Mouse (Mus musculus): ENCODE data around the gene Ms4a7. TPM values are rescaled to one million over a fixed set of nuclear protein-coding genes. Genes with fewer than 3 reads are reported as not detected.

The Ms4a7 gene
- 1.4 and 1.7 TPM in 2 replicates for polyA plus RNA-seq (2015; fragmentation: Nextera tagmentation; extraction: Ambion mirVana)

- WGBS (ENCODE audit: insufficient replicate concordance): 33% methylated on average over 6 of the region's 6 CpGs
- no peak for ATAC-seq (ENCODE audit: insufficient read depth)
- H3K27me3 ChIP-seq: no peaks in the 10 kb centered on the region
These were observed at the start of gene Ms4a7 for GRCm38 (mm10) chr19:11335932-11336331. Ms4a7 (minus strand) TSS chr19:11336146.

GRCm38 (mm10) chr19:11376399-11376798 lies 40.5 kb upstream of the Ms4a7 start:
- H3K36me3 ChIP-seq (replicated peaks): no peaks in the 10 kb centered on the region
- 41% methylated on average over 2 of the region's 2 CpGs for WGBS (ENCODE audit: insufficient replicate concordance)
- ATAC-seq (ENCODE audit: insufficient read depth): no peak
- no peaks in the 10 kb centered on the region for H3K9me3 ChIP-seq (replicated peaks)
- no peaks in the 10 kb centered on the region for H3K27me3 ChIP-seq
- no peaks in the 10 kb centered on the region for H3K4me1 ChIP-seq (replicated peaks)
- H3K4me3 ChIP-seq (replicated peaks): no peak overlapping the region
- H3K4me2 ChIP-seq: no peak overlapping the region
- H3K9ac ChIP-seq: no peak overlapping the region
- no peak overlapping the region for H3K27ac ChIP-seq (replicated peaks)

More at GRCm38 (mm10) chr19:11335932-11336331, at the start of gene Ms4a7:
- no peaks in the 10 kb centered on the region for H3K36me3 ChIP-seq (replicated peaks)
- H3K27ac ChIP-seq (replicated peaks): no peak within 1 kb of the TSS
- H3K4me2 ChIP-seq: no peak within 1 kb of the TSS
- H3K4me3 ChIP-seq (replicated peaks): no peak within 1 kb of the TSS
- no peaks in the 10 kb centered on the region for H3K4me1 ChIP-seq (replicated peaks)
- H3K9ac ChIP-seq: no peak within 1 kb of the TSS
- no peaks in the 10 kb centered on the region for H3K9me3 ChIP-seq (replicated peaks)

GRCm38 (mm10) chr19:11375273-11375672 lies 39.3 kb upstream of the Ms4a7 start, which contains the start of gene Ms4a4a:
Ms4a4a (plus strand) TSS chr19:11375523.
- Histone ChIP-seq H3K4me2 (no peak within 1 kb of the TSS), H3K4me1 (replicated peaks) (no peaks in the 10 kb centered on the region), H3K9ac (no peak within 1 kb of the TSS), H3K36me3 (replicated peaks) (no peaks in the 10 kb centered on the region), H3K27ac (replicated peaks) (no peak within 1 kb of the TSS), H3K9me3 (replicated peaks) (no peaks in the 10 kb centered on the region), H3K27me3 (no peaks in the 10 kb centered on the region), H3K4me3 (replicated peaks) (no peak within 1 kb of the TSS)
- 65% methylated on average over 2 of the region's 2 CpGs for WGBS (ENCODE audit: insufficient replicate concordance)
- ATAC-seq (ENCODE audit: insufficient read depth): no peak

GRCm38 (mm10) chr19:11371181-11371580 lies 35.2 kb upstream of the Ms4a7 start:
- H3K36me3 ChIP-seq (replicated peaks): no peaks in the 10 kb centered on the region

GRCm38 (mm10) chr19:11368310-11368709 lies 32.4 kb upstream of the Ms4a7 start:
- ATAC-seq (ENCODE audit: insufficient read depth): no peak
- WGBS (ENCODE audit: insufficient replicate concordance): 38% methylated on average over 3 of the region's 3 CpGs
- Histone ChIP-seq H3K27ac (replicated peaks) (no peak overlapping the region), H3K27me3 (no peaks in the 10 kb centered on the region), H3K4me2 (no peak overlapping the region), H3K36me3 (replicated peaks) (no peaks in the 10 kb centered on the region), H3K9me3 (replicated peaks) (no peaks in the 10 kb centered on the region), H3K4me1 (replicated peaks) (no peaks in the 10 kb centered on the region), H3K9ac (no peak overlapping the region), H3K4me3 (replicated peaks) (no peak overlapping the region)

More at GRCm38 (mm10) chr19:11371181-11371580, 35.2 kb upstream of the Ms4a7 start:
- Histone ChIP-seq H3K27ac (replicated peaks) (no peak overlapping the region), H3K27me3 (no peaks in the 10 kb centered on the region), H3K9me3 (replicated peaks) (no peaks in the 10 kb centered on the region), H3K9ac (no peak overlapping the region), H3K4me1 (replicated peaks) (no peaks in the 10 kb centered on the region), H3K4me2 (no peak overlapping the region), H3K4me3 (replicated peaks) (no peak overlapping the region)
- no peak for ATAC-seq (ENCODE audit: insufficient read depth)

- no peak overlapping the region for H3K4me3 ChIP-seq (replicated peaks)
- H3K4me2 ChIP-seq: no peak overlapping the region
- no peaks in the 10 kb centered on the region for H3K27me3 ChIP-seq
- H3K27ac ChIP-seq (replicated peaks): no peak overlapping the region
- H3K9me3 ChIP-seq (replicated peaks): no peaks in the 10 kb centered on the region
- no peak for ATAC-seq (ENCODE audit: insufficient read depth)
- H3K36me3 ChIP-seq (replicated peaks): no peaks in the 10 kb centered on the region
- H3K4me1 ChIP-seq (replicated peaks): no peaks in the 10 kb centered on the region
- H3K9ac ChIP-seq: no peak overlapping the region
These were observed 26.1 kb upstream of the Ms4a7 start for GRCm38 (mm10) chr19:11362002-11362401.

- Histone ChIP-seq H3K9me3 (replicated peaks) (no peaks in the 10 kb centered on the region), H3K27ac (replicated peaks) (no peak overlapping the region), H3K9ac (no peak overlapping the region), H3K4me2 (no peak overlapping the region), H3K4me3 (replicated peaks) (no peak overlapping the region), H3K4me1 (replicated peaks) (no peaks in the 10 kb centered on the region), H3K27me3 (no peaks in the 10 kb centered on the region), H3K36me3 (replicated peaks) (no peaks in the 10 kb centered on the region)
- no peak for ATAC-seq (ENCODE audit: insufficient read depth)
- WGBS (ENCODE audit: insufficient replicate concordance): 42% methylated on average over 3 of the region's 3 CpGs
These were observed 24.2 kb upstream of the Ms4a7 start for GRCm38 (mm10) chr19:11360106-11360505.

- H3K4me1 ChIP-seq (replicated peaks): no peaks in the 10 kb centered on the region
- H3K4me3 ChIP-seq (replicated peaks): no peak overlapping the region
- no peak overlapping the region for H3K27ac ChIP-seq (replicated peaks)
- H3K27me3 ChIP-seq: no peaks in the 10 kb centered on the region
- no peaks in the 10 kb centered on the region for H3K36me3 ChIP-seq (replicated peaks)
- no peak for ATAC-seq (ENCODE audit: insufficient read depth)
- H3K9me3 ChIP-seq (replicated peaks): no peaks in the 10 kb centered on the region
- no peak overlapping the region for H3K4me2 ChIP-seq
- 31% methylated on average over 7 of the region's 7 CpGs for WGBS (ENCODE audit: insufficient replicate concordance)
- no peak overlapping the region for H3K9ac ChIP-seq
These were observed 19.8 kb upstream of the Ms4a7 start for GRCm38 (mm10) chr19:11355730-11356129.

- Histone ChIP-seq H3K27me3 (no peaks in the 10 kb centered on the region), H3K36me3 (replicated peaks) (no peaks in the 10 kb centered on the region), H3K27ac (replicated peaks) (no peak overlapping the region), H3K4me3 (replicated peaks) (no peak overlapping the region), H3K4me1 (replicated peaks) (no peaks in the 10 kb centered on the region), H3K9me3 (replicated peaks) (no peaks in the 10 kb centered on the region), H3K9ac (no peak overlapping the region), H3K4me2 (no peak overlapping the region)
- no peak for ATAC-seq (ENCODE audit: insufficient read depth)
- WGBS (ENCODE audit: insufficient replicate concordance): 24% methylated on average over 3 of the region's 3 CpGs
These were observed 15.9 kb upstream of the Ms4a7 start for GRCm38 (mm10) chr19:11351878-11352277.

- no peaks in the 10 kb centered on the region for H3K36me3 ChIP-seq (replicated peaks)
- no peak for ATAC-seq (ENCODE audit: insufficient read depth)
- no peak overlapping the region for H3K9ac ChIP-seq
- no peak overlapping the region for H3K4me2 ChIP-seq
- no peaks in the 10 kb centered on the region for H3K9me3 ChIP-seq (replicated peaks)
- WGBS (ENCODE audit: insufficient replicate concordance): 41% methylated on average over 7 of the region's 7 CpGs
- H3K27me3 ChIP-seq: no peaks in the 10 kb centered on the region
- H3K4me3 ChIP-seq (replicated peaks): no peak overlapping the region
- no peak overlapping the region for H3K27ac ChIP-seq (replicated peaks)
- H3K4me1 ChIP-seq (replicated peaks): no peaks in the 10 kb centered on the region
These were observed 13.9 kb upstream of the Ms4a7 start for GRCm38 (mm10) chr19:11349698-11350481.

GRCm38 (mm10) chr19:11343992-11344391 lies 8.0 kb upstream of the Ms4a7 start:
- H3K27me3 ChIP-seq: no peaks in the 10 kb centered on the region
- no peak overlapping the region for H3K27ac ChIP-seq (replicated peaks)
- no peaks in the 10 kb centered on the region for H3K36me3 ChIP-seq (replicated peaks)
- no peak overlapping the region for H3K4me3 ChIP-seq (replicated peaks)
- no peaks in the 10 kb centered on the region for H3K9me3 ChIP-seq (replicated peaks)
- ATAC-seq (ENCODE audit: insufficient read depth): no peak
- H3K4me1 ChIP-seq (replicated peaks): no peaks in the 10 kb centered on the region
- H3K4me2 ChIP-seq: no peak overlapping the region
- no peak overlapping the region for H3K9ac ChIP-seq

- Histone ChIP-seq H3K4me1 (replicated peaks) (no peaks in the 10 kb centered on the region), H3K9me3 (replicated peaks) (no peaks in the 10 kb centered on the region), H3K36me3 (replicated peaks) (no peaks in the 10 kb centered on the region), H3K27ac (replicated peaks) (no peak overlapping the region), H3K4me2 (no peak overlapping the region), H3K27me3 (no peaks in the 10 kb centered on the region), H3K9ac (no peak overlapping the region), H3K4me3 (replicated peaks) (no peak overlapping the region)
- no peak for ATAC-seq (ENCODE audit: insufficient read depth)
These were observed 7.2 kb upstream of the Ms4a7 start for GRCm38 (mm10) chr19:11343147-11343546.

Measured in liver, embryonic 15.5 days (tissue).